Mouse (Mus musculus): ENCODE results near the gene Ppat. TPM values are rescaled to one million over a fixed set of nuclear protein-coding genes. Genes with fewer than 3 reads are reported as not detected.
"Not testable (repeated sequence)": the region's sequence is repeated elsewhere in the genome, so short reads cannot be mapped to it uniquely, and the experiment has no call there.

The Ppat gene
- polyA plus RNA-seq, 1 experiment from 2014 or later = 12.8 TPM

DNA sequence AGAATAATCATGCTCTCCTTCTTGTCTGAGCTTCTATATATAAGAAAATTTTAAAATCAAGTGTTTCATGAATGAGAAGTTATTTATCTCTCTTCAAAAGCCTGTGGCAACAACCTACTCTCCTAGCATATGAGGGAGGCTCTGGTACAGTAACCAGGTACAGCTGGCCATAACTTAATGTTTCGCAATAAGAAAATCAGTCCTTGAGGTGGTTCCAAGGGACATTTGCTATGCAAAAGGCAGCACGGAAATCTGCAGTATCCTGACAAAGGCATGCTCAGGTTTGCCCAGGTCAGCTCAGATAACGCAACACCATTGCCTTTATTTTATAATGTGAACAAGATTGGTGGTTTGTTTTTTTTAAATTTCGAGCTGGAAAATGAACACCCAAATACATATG is 9.4 kb downstream of the Ppat start:
- H3K4me1 ChIP-seq (ENCODE audit: control insufficient read depth, insufficient read depth, low read length) = no peaks in the 10 kb centered on the region
- no peaks in the 10 kb centered on the region for H3K36me3 ChIP-seq (ENCODE audit: control insufficient read depth, insufficient read depth, low read length)
- 97% methylated on average over 4 of the region's 4 CpGs for WGBS
- no peaks in the 10 kb centered on the region for H3K27me3 ChIP-seq (ENCODE audit: control insufficient read depth, insufficient read depth, low read length)
- no peak overlapping the region for H3K27ac ChIP-seq (ENCODE audit: low read depth, low read length)
- ATAC-seq (ENCODE audit: low read depth) = no peak
- no peak overlapping the region for H3K4me3 ChIP-seq (ENCODE audit: low read depth, low read length)
- H3K9ac ChIP-seq (replicated peaks; ENCODE audit: low read depth, low read length) = no peak overlapping the region
- no peak overlapping the region for H3K4me2 ChIP-seq (ENCODE audit: low read depth, low read length)
- H3K9me3 ChIP-seq (ENCODE audit: control insufficient read depth, low read length) = no peaks in the 10 kb centered on the region

DNA sequence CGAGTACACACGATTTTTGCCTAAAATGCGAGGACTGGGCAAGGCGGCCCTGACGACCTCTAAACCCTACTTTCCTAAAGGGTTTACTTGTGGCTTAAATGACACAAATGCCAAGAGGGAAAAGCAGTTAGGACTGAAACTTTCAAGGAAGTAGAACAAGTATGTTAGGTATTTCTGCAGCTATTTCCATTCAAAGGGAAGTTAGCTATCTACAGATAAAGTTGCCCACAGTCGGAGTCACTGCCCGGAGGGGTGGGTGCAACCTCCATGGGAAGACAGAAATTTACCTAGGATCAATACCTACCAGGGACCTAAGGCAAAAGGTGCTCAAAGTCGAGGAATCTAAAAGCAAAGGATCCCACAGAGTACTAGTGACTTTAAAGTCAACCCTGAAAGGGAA is 11.7 kb downstream of the Ppat start:
- H3K9me3 ChIP-seq (ENCODE audit: control insufficient read depth, low read length) = no peaks in the 10 kb centered on the region
- no peaks in the 10 kb centered on the region for H3K36me3 ChIP-seq (ENCODE audit: control insufficient read depth, insufficient read depth, low read length)
- no peak for ATAC-seq (ENCODE audit: low read depth)
- H3K27me3 ChIP-seq (ENCODE audit: control insufficient read depth, insufficient read depth, low read length) = no peaks in the 10 kb centered on the region
- no peak overlapping the region for H3K27ac ChIP-seq (ENCODE audit: low read depth, low read length)
- no peak overlapping the region for H3K4me3 ChIP-seq (ENCODE audit: low read depth, low read length)
- 98% methylated on average over 8 of the region's 8 CpGs for WGBS
- no peak overlapping the region for H3K9ac ChIP-seq (replicated peaks; ENCODE audit: low read depth, low read length)
- H3K4me1 ChIP-seq (ENCODE audit: control insufficient read depth, insufficient read depth, low read length) = no peaks in the 10 kb centered on the region
- no peak overlapping the region for H3K4me2 ChIP-seq (ENCODE audit: low read depth, low read length)

DNA sequence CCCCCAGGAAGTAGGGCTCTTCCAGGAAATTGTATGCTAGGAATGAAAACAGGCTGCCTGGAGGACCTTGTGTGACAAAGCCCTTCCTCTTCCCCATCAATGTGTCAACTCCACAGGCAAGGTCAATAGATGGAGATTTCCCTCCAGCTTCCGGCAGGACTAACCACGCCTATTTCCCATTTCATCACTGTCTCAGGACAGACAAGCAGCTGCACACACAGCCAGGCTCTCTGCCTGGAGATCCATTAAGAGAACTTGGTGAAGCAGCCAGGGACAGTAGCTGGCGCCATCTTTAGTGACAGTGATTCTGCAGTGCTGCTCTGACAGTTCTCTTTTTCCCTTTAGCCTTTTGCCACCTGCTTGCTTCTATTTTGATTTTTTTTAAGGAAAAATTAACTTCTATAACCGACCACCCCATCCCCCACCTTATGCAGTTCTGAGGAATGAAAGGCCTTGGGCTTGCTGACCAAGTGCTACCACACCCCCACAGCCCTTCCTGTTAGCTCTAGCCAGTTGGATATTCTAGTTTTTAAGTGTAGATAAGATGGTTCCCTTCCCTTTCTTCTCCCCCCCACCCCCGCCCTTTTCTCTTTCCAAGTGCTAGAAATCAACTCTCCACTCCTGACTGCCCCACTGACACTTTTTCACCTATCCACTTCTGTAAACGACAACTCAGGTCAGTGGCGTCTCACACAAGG is 22.0 kb downstream of the Ppat start:
- no peak overlapping the region for H3K27ac ChIP-seq (ENCODE audit: low read depth, low read length)
- no peaks in the 10 kb centered on the region for H3K4me1 ChIP-seq (ENCODE audit: control insufficient read depth, insufficient read depth, low read length)
- H3K36me3 ChIP-seq (ENCODE audit: control insufficient read depth, insufficient read depth, low read length) = no peaks in the 10 kb centered on the region
- no peak overlapping the region for H3K4me3 ChIP-seq (ENCODE audit: low read depth, low read length)
- no peak overlapping the region for H3K4me2 ChIP-seq (ENCODE audit: low read depth, low read length)
- 87% methylated on average over 7 of the region's 7 CpGs for WGBS
- no peaks in the 10 kb centered on the region for H3K9me3 ChIP-seq (ENCODE audit: control insufficient read depth, low read length)
- ATAC-seq (ENCODE audit: low read depth) = no peak
- H3K9ac ChIP-seq (replicated peaks; ENCODE audit: low read depth, low read length) = no peak overlapping the region
- H3K27me3 ChIP-seq (ENCODE audit: control insufficient read depth, insufficient read depth, low read length) = no peaks in the 10 kb centered on the region

DNA sequence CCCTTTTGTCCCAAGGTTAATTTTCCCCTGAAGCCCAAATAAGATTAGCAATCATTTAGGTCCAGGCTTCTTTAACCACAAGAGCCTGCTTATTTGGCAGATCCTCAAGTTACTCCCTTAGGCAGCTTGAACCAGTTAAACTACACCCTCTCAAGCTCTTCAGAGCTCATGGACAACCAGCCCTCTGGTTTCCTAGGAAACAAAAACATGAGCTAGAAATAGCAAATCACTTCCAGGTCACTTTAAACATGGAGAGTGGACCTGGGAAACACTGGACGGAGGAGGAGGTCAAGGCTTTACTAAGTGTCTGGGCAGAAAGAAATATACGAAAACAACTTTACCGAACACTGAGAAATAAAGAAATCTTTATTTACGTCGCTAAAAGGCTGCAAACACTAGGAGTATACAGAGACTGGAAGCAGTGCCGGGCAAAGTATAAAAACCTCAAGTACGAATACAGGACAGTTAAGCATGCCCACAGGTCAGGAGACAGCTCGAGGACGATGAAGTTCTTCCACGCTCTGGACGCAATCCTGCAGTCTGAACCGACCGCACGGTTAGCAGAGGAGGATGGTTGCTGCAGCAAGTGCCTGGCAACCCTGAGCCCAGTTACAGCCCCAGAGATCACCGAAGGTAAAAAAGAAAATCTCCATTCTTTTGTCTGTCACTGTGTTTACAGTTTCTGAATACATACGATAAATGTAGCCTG is 23.1 kb downstream of the Ppat start:
- no peak overlapping the region for H3K9ac ChIP-seq (replicated peaks; ENCODE audit: low read depth, low read length)
- H3K9me3 ChIP-seq (ENCODE audit: control insufficient read depth, low read length) = no peaks in the 10 kb centered on the region
- H3K4me1 ChIP-seq (ENCODE audit: control insufficient read depth, insufficient read depth, low read length) = no peaks in the 10 kb centered on the region
- H3K27ac ChIP-seq (ENCODE audit: low read depth, low read length) = no peak overlapping the region
- WGBS = 84% methylated on average over 16 of the region's 16 CpGs
- no peak overlapping the region for H3K4me3 ChIP-seq (ENCODE audit: low read depth, low read length)
- H3K36me3 ChIP-seq (ENCODE audit: control insufficient read depth, insufficient read depth, low read length) = no peaks in the 10 kb centered on the region
- no peak overlapping the region for H3K4me2 ChIP-seq (ENCODE audit: low read depth, low read length)
- no peaks in the 10 kb centered on the region for H3K27me3 ChIP-seq (ENCODE audit: control insufficient read depth, insufficient read depth, low read length)
- ATAC-seq (ENCODE audit: low read depth) = no peak

DNA sequence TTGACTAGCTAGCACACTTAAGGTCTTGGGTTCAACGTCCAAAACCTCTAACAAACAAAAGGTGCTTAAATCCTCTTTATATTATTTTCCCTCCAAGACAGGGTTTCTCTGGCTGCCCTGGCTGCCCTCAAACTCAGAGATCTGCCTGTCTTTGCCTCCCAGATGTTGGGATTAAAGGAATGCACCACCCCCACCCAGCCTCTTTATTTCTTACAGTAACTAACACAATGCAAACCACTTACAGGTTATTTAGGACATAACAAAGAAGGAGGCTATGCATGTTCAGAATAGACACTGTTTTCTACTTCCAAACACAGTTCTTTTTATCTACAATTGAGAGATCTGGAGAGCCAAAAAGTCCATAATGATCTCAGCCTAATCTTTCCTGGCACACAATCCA is 27.1 kb downstream of the Ppat start:
- H3K36me3 ChIP-seq (ENCODE audit: control insufficient read depth, insufficient read depth, low read length) = peaks cover 4% of the 10 kb centered on the region; the same call in 1 of the 2 replicates
- ATAC-seq (ENCODE audit: low read depth) = no peak
- H3K27me3 ChIP-seq (ENCODE audit: control insufficient read depth, insufficient read depth, low read length) = no peaks in the 10 kb centered on the region
- H3K4me2 ChIP-seq (ENCODE audit: low read depth, low read length) = no peak overlapping the region
- H3K27ac ChIP-seq (ENCODE audit: low read depth, low read length) = no peak overlapping the region
- no peaks in the 10 kb centered on the region for H3K4me1 ChIP-seq (ENCODE audit: control insufficient read depth, insufficient read depth, low read length)
- 81% methylated on average over 1 of the region's 1 CpGs for WGBS
- no peak overlapping the region for H3K4me3 ChIP-seq (ENCODE audit: low read depth, low read length)
- H3K9me3 ChIP-seq (ENCODE audit: control insufficient read depth, low read length) = no peaks in the 10 kb centered on the region
- H3K9ac ChIP-seq (replicated peaks; ENCODE audit: low read depth, low read length) = no peak overlapping the region

DNA sequence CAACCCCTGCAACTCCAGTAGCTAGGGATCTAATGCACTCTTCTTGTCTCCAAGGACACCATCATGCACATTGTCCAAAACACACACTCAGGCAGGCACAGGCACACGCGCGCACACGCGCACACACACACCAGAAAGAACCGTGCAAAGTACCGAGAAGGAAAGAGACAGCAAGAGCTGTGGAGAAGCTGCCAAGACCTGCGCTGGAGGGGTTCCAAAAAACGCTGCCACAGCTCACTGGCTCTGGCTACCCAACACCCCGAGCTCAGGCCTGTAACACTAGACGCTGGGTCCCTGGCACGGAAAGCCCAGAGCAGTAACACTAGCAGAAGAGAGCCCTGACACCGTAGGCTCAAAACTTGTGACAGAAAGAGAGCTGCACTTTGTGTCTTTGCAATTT is 27.9 kb downstream of the Ppat start:
- H3K36me3 ChIP-seq (ENCODE audit: control insufficient read depth, insufficient read depth, low read length) = peaks cover 4% of the 10 kb centered on the region; the same call in 1 of the 2 replicates
- H3K27me3 ChIP-seq (ENCODE audit: control insufficient read depth, insufficient read depth, low read length) = no peaks in the 10 kb centered on the region
- WGBS = 85% methylated on average over 13 of the region's 13 CpGs
- H3K4me3 ChIP-seq (ENCODE audit: low read depth, low read length) = no peak overlapping the region
- H3K4me1 ChIP-seq (ENCODE audit: control insufficient read depth, insufficient read depth, low read length) = no peaks in the 10 kb centered on the region
- H3K4me2 ChIP-seq (ENCODE audit: low read depth, low read length) = no peak overlapping the region
- H3K9ac ChIP-seq (replicated peaks; ENCODE audit: low read depth, low read length) = no peak overlapping the region
- no peak overlapping the region for H3K27ac ChIP-seq (ENCODE audit: low read depth, low read length)
- no peak; the same call in 1 of the 2 replicates for ATAC-seq (ENCODE audit: low read depth)
- no peaks in the 10 kb centered on the region for H3K9me3 ChIP-seq (ENCODE audit: control insufficient read depth, low read length)

DNA sequence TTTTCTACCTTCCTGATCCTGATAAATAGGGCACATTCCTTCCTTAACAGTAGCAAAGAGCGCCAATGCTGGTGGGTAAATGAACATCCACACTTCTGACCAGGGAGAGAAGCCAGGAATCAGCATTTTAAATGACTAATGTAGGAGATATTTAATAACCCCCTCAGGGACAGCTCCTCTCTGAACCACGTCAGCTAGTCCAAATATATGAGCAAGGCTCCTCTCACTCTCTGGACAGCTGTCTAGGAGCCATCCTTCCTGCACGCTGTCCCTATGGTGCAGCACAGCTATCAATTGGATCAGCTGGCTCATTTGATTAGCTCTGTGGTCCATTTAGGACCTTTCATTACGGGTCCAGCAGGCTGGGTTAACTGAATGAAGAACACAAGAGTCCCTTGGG is 28.5 kb downstream of the Ppat start:
- no peaks in the 10 kb centered on the region for H3K9me3 ChIP-seq (ENCODE audit: control insufficient read depth, low read length)
- no peak for ATAC-seq (ENCODE audit: low read depth)
- 74% methylated on average over 4 of the region's 4 CpGs for WGBS
- no peaks in the 10 kb centered on the region for H3K4me1 ChIP-seq (ENCODE audit: control insufficient read depth, insufficient read depth, low read length)
- no peak overlapping the region for H3K4me3 ChIP-seq (ENCODE audit: low read depth, low read length)
- H3K27ac ChIP-seq (ENCODE audit: low read depth, low read length) = no peak overlapping the region
- no peak overlapping the region for H3K9ac ChIP-seq (replicated peaks; ENCODE audit: low read depth, low read length)
- no peak overlapping the region for H3K4me2 ChIP-seq (ENCODE audit: low read depth, low read length)
- H3K27me3 ChIP-seq (ENCODE audit: control insufficient read depth, insufficient read depth, low read length) = no peaks in the 10 kb centered on the region
- peaks cover 4% of the 10 kb centered on the region; the same call in 1 of the 2 replicates for H3K36me3 ChIP-seq (ENCODE audit: control insufficient read depth, insufficient read depth, low read length)

DNA sequence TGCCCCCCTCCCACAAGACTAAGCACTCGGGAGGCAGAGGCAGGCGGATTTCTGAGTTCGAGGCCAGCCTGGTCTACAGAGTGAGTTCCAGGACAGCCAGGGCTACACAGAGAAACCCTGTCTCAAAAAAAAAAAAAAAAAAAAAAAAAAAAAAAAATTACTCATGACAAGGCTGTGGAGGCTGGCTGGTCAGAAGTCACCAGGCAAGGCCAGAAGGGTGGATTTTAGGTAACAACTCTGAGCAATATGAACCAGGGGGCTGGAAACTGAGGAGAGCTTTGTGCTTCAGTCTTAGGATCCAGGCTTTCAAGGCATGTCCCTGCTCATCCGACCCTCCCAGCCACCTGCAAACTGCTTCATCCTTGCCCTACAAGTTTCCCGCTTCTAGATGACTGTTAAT is 38.9 kb downstream of the Ppat start:
- 91% methylated on average over 5 of the region's 5 CpGs for WGBS
- not testable (repeated sequence) for H3K36me3 ChIP-seq (ENCODE audit: control insufficient read depth, insufficient read depth, low read length); ATAC-seq (ENCODE audit: low read depth)

DNA sequence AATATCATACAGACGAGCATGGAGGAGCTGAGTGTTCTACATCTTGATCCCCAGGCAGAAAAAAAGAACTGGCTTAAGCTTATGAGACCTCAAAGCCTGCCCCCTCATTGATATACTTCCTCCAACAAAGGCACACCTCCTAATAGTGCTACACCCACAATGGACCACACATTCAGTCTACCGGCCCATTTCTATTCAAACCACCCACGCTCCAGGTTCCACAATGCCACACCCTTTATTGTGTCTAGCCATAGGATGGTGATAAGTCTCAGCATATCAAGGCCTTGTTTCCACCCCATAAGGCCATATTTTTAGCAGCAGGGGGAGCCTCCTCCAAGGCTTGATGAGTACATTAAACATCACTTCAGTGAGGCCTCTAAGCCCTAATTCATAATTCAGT is 40.6 kb downstream of the Ppat start:
- ATAC-seq (ENCODE audit: low read depth) = no peak
- 85% methylated on average over 3 of the region's 3 CpGs for WGBS
- Histone ChIP-seq H3K9me3 (ENCODE audit: control insufficient read depth, low read length) (no peaks in the 10 kb centered on the region), H3K9ac (replicated peaks; ENCODE audit: low read depth, low read length) (no peak overlapping the region), H3K4me3 (ENCODE audit: low read depth, low read length) (no peak overlapping the region), H3K36me3 (ENCODE audit: control insufficient read depth, insufficient read depth, low read length) (peaks cover 6% of the 10 kb centered on the region), H3K27ac (ENCODE audit: low read depth, low read length) (no peak overlapping the region), H3K4me1 (ENCODE audit: control insufficient read depth, insufficient read depth, low read length) (peaks cover 3% of the 10 kb centered on the region; the same call in 1 of the 2 replicates), H3K27me3 (ENCODE audit: control insufficient read depth, insufficient read depth, low read length) (no peaks in the 10 kb centered on the region), H3K4me2 (ENCODE audit: low read depth, low read length) (no peak overlapping the region)

More for the DNA sequence above, 38.9 kb downstream of the Ppat start:
- H3K4me1 ChIP-seq (ENCODE audit: control insufficient read depth, insufficient read depth, low read length); H3K9me3 ChIP-seq (ENCODE audit: control insufficient read depth, low read length); H3K9ac ChIP-seq (replicated peaks; ENCODE audit: low read depth, low read length); H3K4me2 ChIP-seq (ENCODE audit: low read depth, low read length); H3K27me3 ChIP-seq (ENCODE audit: control insufficient read depth, insufficient read depth, low read length); H3K4me3 ChIP-seq (ENCODE audit: low read depth, low read length); H3K27ac ChIP-seq (ENCODE audit: low read depth, low read length): not testable (repeated sequence)

Measured in neural tube, embryonic 14.5 days (tissue).